Mouse (Mus musculus) T-helper 1 cell (primary cell): ENCODE data around the gene Nkiras2.
"Not testable (repeated sequence)": the region's sequence is repeated elsewhere in the genome, so short reads cannot be mapped to it uniquely, and the experiment has no call there.

Experiments
- in situ Hi-C: fragments of 300-600 bp; cut with MboI, MseI; formaldehyde crosslinking; loops from one replicate; pipeline ENCODE4 v1.15.1; 2025; ENCODE audit warnings: high pct_unique_total_duplicates

The Nkiras2 gene

GRCm38 (mm10) chr11:100628862-100629352 is 9.9 kb downstream of the Nkiras2 start:
- in situ Hi-C loops: no loop called here

GRCm38 (mm10) chr11:100634530-100634929 is 15.5 kb downstream of the Nkiras2 start:
- in situ Hi-C loops: no loop called here

GRCm38 (mm10) chr11:100640159-100640906 is 21.3 kb downstream of the Nkiras2 start:
- in situ Hi-C loops: loop anchor here (5.0 kb wide), 1 partner anchor 73 kb away; no protein-coding TSS in a partner anchor

- in situ Hi-C loops: loop anchor here (5.0 kb wide), 1 partner anchor 77 kb away; no protein-coding TSS in a partner anchor
Observed at GRCm38 (mm10) chr11:100643612-100644575, 24.9 kb downstream of the Nkiras2 start.

- in situ Hi-C loops: no loop called here
Observed at GRCm38 (mm10) chr11:100646265-100646664, 27.2 kb downstream of the Nkiras2 start.

- in situ Hi-C loops: no loop called here
Observed at GRCm38 (mm10) chr11:100648405-100648804, 29.4 kb downstream of the Nkiras2 start.

- in situ Hi-C loops: no loop called here
Observed at GRCm38 (mm10) chr11:100651205-100651604, 32.2 kb downstream of the Nkiras2 start.

- in situ Hi-C loops: no loop called here
Observed at GRCm38 (mm10) chr11:100651748-100652147, 32.7 kb downstream of the Nkiras2 start.

GRCm38 (mm10) chr11:100655589-100655988 is 36.5 kb downstream of the Nkiras2 start:
- in situ Hi-C loops: not testable (repeated sequence)

- in situ Hi-C loops: no loop called here
Observed at GRCm38 (mm10) chr11:100656458-100656857, 37.4 kb downstream of the Nkiras2 start.

- in situ Hi-C loops: no loop called here
Observed at GRCm38 (mm10) chr11:100659806-100660205, 40.8 kb downstream of the Nkiras2 start.

- in situ Hi-C loops: no loop called here
Observed at GRCm38 (mm10) chr11:100671049-100671448, 52.0 kb downstream of the Nkiras2 start.

GRCm38 (mm10) chr11:100671956-100672355 is 52.9 kb downstream of the Nkiras2 start:
- in situ Hi-C loops: no loop called here

GRCm38 (mm10) chr11:100673169-100673568 is 54.1 kb downstream of the Nkiras2 start:
- in situ Hi-C loops: no loop called here
